Mouse (Mus musculus) layer of hippocampus, adult 9-10 months (tissue): ENCODE results near the gene Akna.
"Not testable (repeated sequence)": the region's sequence is repeated elsewhere in the genome, so short reads cannot be mapped to it uniquely, and the experiment has no call there.

Experiments
- DNase-seq: peaks from one replicate; pipeline ENCODE4 v3.0.0; 2022; ENCODE audit warnings: low spot score

Gene Akna

DNA sequence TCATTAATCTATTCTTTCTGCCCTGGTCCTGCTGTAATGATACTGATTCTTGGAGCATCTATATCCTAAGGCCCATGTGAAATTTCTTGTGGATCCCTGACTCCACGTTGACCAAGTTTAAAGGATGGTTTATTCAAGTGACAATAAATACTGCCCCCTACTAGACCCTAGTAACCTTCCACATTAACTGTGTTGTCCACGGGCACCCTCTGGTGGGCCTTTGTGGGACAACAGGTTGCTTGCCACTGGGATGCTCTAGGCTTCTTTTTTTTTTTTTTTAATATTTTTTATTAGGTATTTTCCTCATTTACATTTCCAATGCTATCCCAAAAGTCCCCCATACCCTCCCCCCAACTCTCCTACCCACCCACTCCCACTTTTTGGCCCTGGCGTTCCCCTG, 83.6 kb downstream of the Akna start:
- not testable (repeated sequence) for DNase-seq
